Mouse (Mus musculus) C2C12 (cell line): ENCODE measurements at regions not wholly inside any gene's neighbourhood (a gene's known extent, or its start where the extent isn't known, plus 50 kb on each side); places are given as distances from the start of the nearest gene placed in this dataset.

Experiments
- H3K27me3 ChIP-seq: one replicate; pipeline ENCODE4 v1.6.1; 2011; ENCODE audit not compliant: control insufficient read depth, insufficient read depth, insufficient read length
- H3K36me3 ChIP-seq: one replicate; pipeline ENCODE4 v1.6.1; 2011; ENCODE audit not compliant: control insufficient read depth, insufficient read depth
- H3K4me3 ChIP-seq: one replicate; pipeline ENCODE4 v1.5.1; 2011; ENCODE audit warnings: mild to moderate bottlenecking, control low read depth; ENCODE audit not compliant: poor library complexity, insufficient read depth, severe bottlenecking
- H3K79me2 ChIP-seq: one replicate; pipeline ENCODE4 v1.6.1; 2011; ENCODE audit not compliant: control insufficient read depth, insufficient read depth
- H3K79me3 ChIP-seq: one replicate; pipeline ENCODE4 v1.6.1; 2011; ENCODE audit warnings: low read depth, control low read depth
- H3ac ChIP-seq: one replicate; pipeline ENCODE3; 2011; ENCODE audit warnings: low read depth; ENCODE audit not compliant: control insufficient read depth, insufficient read length
- CEBPB ChIP-seq: IDR thresholded peaks from one replicate; pipeline ENCODE4 v1.6.1; 2011; ENCODE audit warnings: low read depth, mild to moderate bottlenecking, control low read depth, moderate library complexity
- CTCF ChIP-seq: IDR thresholded peaks from one replicate; pipeline ENCODE4 v1.5.1; 2011; ENCODE audit not compliant: control insufficient read depth, insufficient read depth, insufficient read length
- FOSL1 ChIP-seq: IDR thresholded peaks from one replicate; pipeline ENCODE4 v1.8.0; 2011; ENCODE audit warnings: mild to moderate bottlenecking, low read length; ENCODE audit not compliant: poor library complexity, insufficient read depth, severe bottlenecking
- MAX ChIP-seq: IDR thresholded peaks from one replicate; pipeline ENCODE4 v1.6.1; 2011; ENCODE audit warnings: mild to moderate bottlenecking, control low read depth
- MYOD1 ChIP-seq: IDR thresholded peaks from one replicate; pipeline ENCODE4 v1.6.1; 2011; ENCODE audit warnings: low read depth; ENCODE audit not compliant: control insufficient read depth, insufficient read length
- MYOG ChIP-seq: IDR thresholded peaks from one replicate; pipeline ENCODE4 v1.6.1; 2011; ENCODE audit not compliant: control insufficient read depth, insufficient read length; ENCODE audit errors: extremely low read depth
- USF1 ChIP-seq: IDR thresholded peaks from one replicate; pipeline ENCODE4 v1.6.1; 2011; ENCODE audit warnings: low read depth, mild to moderate bottlenecking, control low read depth, moderate library complexity

GRCm38 (mm10) chr5:76413886-76414285 lies 50.3 kb upstream of the Nmu start:
- Histone ChIP-seq H3K36me3 (no peaks in the 10 kb centered on the region), H3K79me3 (no peaks in the 10 kb centered on the region), H3K4me3 (no peak overlapping the region), H3K27me3 (no peaks in the 10 kb centered on the region), H3ac (no peak overlapping the region), H3K79me2 (no peaks in the 10 kb centered on the region)
- TF ChIP-seq MYOD1, result no peak
- TF ChIP-seq FOSL1, result no peak
- TF ChIP-seq USF1, result no peak
- no peak for TF ChIP-seq CEBPB
- TF ChIP-seq CTCF, result no peak
- no peak for TF ChIP-seq MAX
- no peak for TF ChIP-seq MYOG

- H3K27me3 ChIP-seq, result no peaks in the 10 kb centered on the region
- no peaks in the 10 kb centered on the region for H3K79me3 ChIP-seq
- H3ac ChIP-seq, result no peak overlapping the region
- no peak overlapping the region for H3K4me3 ChIP-seq
- H3K36me3 ChIP-seq, result no peaks in the 10 kb centered on the region
- TF ChIP-seq USF1 (no peak), MYOD1 (no peak), CEBPB (no peak), MAX (no peak), FOSL1 (no peak)
- no peaks in the 10 kb centered on the region for H3K79me2 ChIP-seq
These were observed 52.7 kb upstream of the Nmu start for GRCm38 (mm10) chr5:76416256-76416655.

GRCm38 (mm10) chr5:76417137-76417536 lies 53.5 kb upstream of the Nmu start:
- Histone ChIP-seq H3K79me2 (no peaks in the 10 kb centered on the region), H3K79me3 (no peaks in the 10 kb centered on the region), H3K27me3 (no peaks in the 10 kb centered on the region), H3ac (no peak overlapping the region), H3K36me3 (no peaks in the 10 kb centered on the region), H3K4me3 (no peak overlapping the region)
- TF ChIP-seq MYOD1, result no peak
- TF ChIP-seq USF1, result no peak
- TF ChIP-seq CEBPB, result no peak
- TF ChIP-seq MAX, result no peak
- TF ChIP-seq CTCF, result no peak
- TF ChIP-seq FOSL1, result no peak
- no peak for TF ChIP-seq MYOG

- Histone ChIP-seq H3K79me3 (no peaks in the 10 kb centered on the region), H3K27me3 (no peaks in the 10 kb centered on the region), H3K79me2 (no peaks in the 10 kb centered on the region), H3K36me3 (no peaks in the 10 kb centered on the region), H3K4me3 (no peak overlapping the region), H3ac (no peak overlapping the region)
- TF ChIP-seq CEBPB (no peak), CTCF (no peak), USF1 (no peak), MYOD1 (no peak), FOSL1 (no peak), MAX (no peak), MYOG (no peak)
These were observed 55.6 kb upstream of the Nmu start for GRCm38 (mm10) chr5:76418901-76419823.

- TF ChIP-seq FOSL1 (no peak), CEBPB (peak; percentile 41)
- H3ac ChIP-seq, result no peak overlapping the region
- H3K79me3 ChIP-seq, result no peaks in the 10 kb centered on the region
- no peak overlapping the region for H3K4me3 ChIP-seq
- H3K36me3 ChIP-seq, result no peaks in the 10 kb centered on the region
- no peaks in the 10 kb centered on the region for H3K79me2 ChIP-seq
- no peaks in the 10 kb centered on the region for H3K27me3 ChIP-seq
These were observed 56.3 kb upstream of the Nmu start for GRCm38 (mm10) chr5:76419841-76420240.

- Histone ChIP-seq H3K79me3 (no peaks in the 10 kb centered on the region), H3K4me3 (no peak overlapping the region), H3K27me3 (no peaks in the 10 kb centered on the region), H3ac (no peak overlapping the region), H3K79me2 (no peaks in the 10 kb centered on the region), H3K36me3 (no peaks in the 10 kb centered on the region)
- TF ChIP-seq MYOG, result no peak
- peak; percentile 53 for TF ChIP-seq MYOD1
- TF ChIP-seq FOSL1, result no peak
- no peak for TF ChIP-seq MAX
- no peak for TF ChIP-seq CEBPB
- no peak for TF ChIP-seq CTCF
These were observed 57.0 kb upstream of the Nmu start for GRCm38 (mm10) chr5:76420606-76421005.
